Mouse (Mus musculus): Measurements from ENCODE around the gene Lrrc59. TPM values are rescaled to one million over a fixed set of nuclear protein-coding genes. Genes with fewer than 3 reads are reported as not detected.
A peak's percentile ranks its signal among the peaks of the same experiment; 100 is the strongest.
"Not testable (repeated sequence)": the region's sequence is repeated elsewhere in the genome, so short reads cannot be mapped to it uniquely, and the experiment has no call there.

Lrrc59 gene
- polyA plus RNA-seq, 1 experiment, result 171 TPM

DNA sequence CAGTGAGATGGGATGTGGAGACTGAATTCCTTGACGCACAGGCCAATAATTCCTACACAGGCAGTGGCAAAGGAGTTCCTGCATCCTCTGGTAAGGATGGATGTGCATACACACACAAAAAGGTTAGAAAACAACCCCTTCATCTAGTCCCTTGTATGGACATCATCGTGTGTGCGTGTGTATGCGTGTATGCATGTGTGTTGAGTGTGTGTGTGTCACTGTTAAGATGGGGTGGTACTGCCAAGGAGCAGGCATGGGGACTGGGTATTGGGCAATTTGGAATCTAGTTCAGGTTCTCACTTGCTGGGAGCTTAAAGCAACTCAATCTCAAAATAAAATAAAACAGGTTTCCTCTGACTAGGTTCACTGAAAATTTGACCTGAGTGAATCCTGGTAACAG lies 16.9 kb downstream of the Lrrc59 start:
- H3K27ac ChIP-seq (ENCODE audit: insufficient read depth, low read length), result no peak overlapping the region
- no peak overlapping the region for H3K9ac ChIP-seq (ENCODE audit: low read depth, poor library complexity, severe bottlenecking)
- H3K9me3 ChIP-seq (replicated peaks; ENCODE audit: control insufficient read depth, insufficient read depth, low read length, poor library complexity, severe bottlenecking), result no peaks in the 10 kb centered on the region
- no peaks in the 10 kb centered on the region for H3K4me1 ChIP-seq (ENCODE audit: control insufficient read depth, insufficient read depth, low read length)
- H3K36me3 ChIP-seq (ENCODE audit: control insufficient read depth, insufficient read depth, low read length, poor library complexity, severe bottlenecking), result peaks cover 40% of the 10 kb centered on the region
- H3K27me3 ChIP-seq (ENCODE audit: control insufficient read depth, insufficient read depth, low read length, poor library complexity, severe bottlenecking), result no peaks in the 10 kb centered on the region
- no peak for TF ChIP-seq CTCF (IDR thresholded peaks at IDR 0.05; ENCODE audit: low read depth, low read length)
- TF ChIP-seq EP300 (IDR thresholded peaks at IDR 0.05; ENCODE audit: insufficient read depth, low read depth, low read length), result no peak
- no peak for TF ChIP-seq POLR2A (IDR thresholded peaks at IDR 0.05; ENCODE audit: insufficient read depth, low read length)
- no peak overlapping the region for H3K4me3 ChIP-seq (ENCODE audit: low read depth, low read length)

DNA sequence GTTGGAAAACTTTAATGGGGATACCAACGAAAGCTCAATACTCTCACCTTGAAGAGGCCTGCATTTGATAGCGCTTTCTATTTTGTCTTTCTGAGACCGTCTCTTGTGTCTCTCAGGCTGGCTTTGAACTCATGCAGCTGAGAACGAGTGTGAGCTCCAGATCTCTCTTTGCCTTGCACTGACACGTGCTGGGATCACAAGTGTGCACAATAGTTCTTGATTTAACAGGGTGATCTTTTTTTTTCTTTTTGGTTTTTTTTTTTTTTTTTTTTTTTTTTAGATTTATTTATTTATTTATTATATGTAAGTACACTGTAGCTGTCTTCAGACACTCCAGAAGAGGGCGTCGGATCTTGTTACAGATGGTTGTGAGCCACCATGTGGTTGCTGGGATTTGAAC lies 21.7 kb downstream of the Lrrc59 start:
- H3K4me3 ChIP-seq (ENCODE audit: low read depth, low read length); H3K9me3 ChIP-seq (replicated peaks; ENCODE audit: control insufficient read depth, insufficient read depth, low read length, poor library complexity, severe bottlenecking); H3K27ac ChIP-seq (ENCODE audit: insufficient read depth, low read length); H3K27me3 ChIP-seq (ENCODE audit: control insufficient read depth, insufficient read depth, low read length, poor library complexity, severe bottlenecking); H3K4me1 ChIP-seq (ENCODE audit: control insufficient read depth, insufficient read depth, low read length); H3K9ac ChIP-seq (ENCODE audit: low read depth, poor library complexity, severe bottlenecking): not testable (repeated sequence)
- H3K36me3 ChIP-seq (ENCODE audit: control insufficient read depth, insufficient read depth, low read length, poor library complexity, severe bottlenecking), result peaks cover 16% of the 10 kb centered on the region; the same call in 1 of the 2 replicates

DNA sequence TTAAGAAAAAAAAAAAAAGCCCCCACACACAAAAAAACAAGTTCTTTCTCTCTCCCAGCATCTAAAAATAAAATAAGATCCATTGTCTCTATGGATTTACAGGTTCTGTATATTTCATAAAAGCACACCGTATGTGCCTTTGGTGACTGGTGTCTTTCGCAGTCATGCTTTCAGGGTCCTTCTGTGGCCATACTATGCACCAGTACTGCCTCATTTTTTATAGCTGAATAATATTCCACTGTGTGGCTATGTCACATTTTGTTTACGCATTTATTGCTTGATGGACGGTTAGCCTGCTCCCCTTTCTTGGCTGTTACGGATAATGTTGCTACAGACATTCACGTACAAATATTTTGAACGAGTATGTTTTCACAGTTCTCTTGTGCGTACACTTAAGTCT lies 23.4 kb downstream of the Lrrc59 start:
- Histone ChIP-seq H3K27me3 (ENCODE audit: control insufficient read depth, insufficient read depth, low read length, poor library complexity, severe bottlenecking) (no peaks in the 10 kb centered on the region), H3K4me1 (ENCODE audit: control insufficient read depth, insufficient read depth, low read length) (no peaks in the 10 kb centered on the region), H3K4me3 (ENCODE audit: low read depth, low read length) (peak overlapping the region; percentile 100), H3K9me3 (replicated peaks; ENCODE audit: control insufficient read depth, insufficient read depth, low read length, poor library complexity, severe bottlenecking) (no peaks in the 10 kb centered on the region), H3K9ac (ENCODE audit: low read depth, poor library complexity, severe bottlenecking) (peak overlapping the region; percentile 87), H3K27ac (ENCODE audit: insufficient read depth, low read length) (0 out of 2 replicates have a peak overlapping the region, but pooled peaks have one; percentile 91), H3K36me3 (ENCODE audit: control insufficient read depth, insufficient read depth, low read length, poor library complexity, severe bottlenecking) (peaks cover 10% of the 10 kb centered on the region; the same call in 1 of the 2 replicates)
- no peak for TF ChIP-seq EP300 (IDR thresholded peaks at IDR 0.05; ENCODE audit: insufficient read depth, low read depth, low read length)
- TF ChIP-seq CTCF (IDR thresholded peaks at IDR 0.05; ENCODE audit: low read depth, low read length), result no peak
- TF ChIP-seq POLR2A (IDR thresholded peaks at IDR 0.05; ENCODE audit: insufficient read depth, low read length), result no peak

DNA sequence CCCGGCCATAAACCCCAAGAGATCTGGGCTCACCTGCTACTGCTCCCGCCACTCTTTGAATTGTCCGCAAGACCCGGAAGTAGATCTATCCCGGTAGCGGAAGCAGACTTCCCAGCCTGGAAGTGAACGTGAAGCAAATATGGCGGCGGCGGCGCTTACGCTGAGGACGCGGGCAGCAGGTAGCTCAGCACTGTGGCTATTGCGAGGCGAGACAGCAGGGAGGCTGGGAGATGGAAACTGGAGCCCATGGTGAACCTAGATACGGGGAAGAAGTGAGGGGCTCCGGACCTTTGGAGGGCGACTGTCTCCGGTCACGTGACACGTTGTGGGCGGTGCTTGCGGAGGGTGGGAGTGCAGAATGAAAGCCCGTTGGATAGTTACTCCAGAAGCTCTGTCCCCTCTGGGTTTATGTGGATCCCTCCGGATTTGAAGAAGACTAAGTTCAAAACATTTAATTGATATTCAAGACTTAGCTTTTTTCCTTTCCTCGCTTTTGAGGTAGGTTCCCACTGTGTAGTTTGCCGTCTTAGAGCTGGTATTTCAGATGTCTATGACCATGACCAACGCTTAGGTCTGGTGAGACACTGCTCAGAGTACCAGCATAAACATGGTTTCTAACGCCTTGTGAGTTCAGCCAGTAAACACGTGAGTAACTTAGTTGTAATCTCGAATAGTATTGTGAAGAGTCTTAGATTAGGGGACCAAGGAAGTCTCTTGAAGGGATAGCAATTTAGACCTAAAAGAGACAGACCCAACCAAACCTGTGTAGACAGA lies 24.3 kb downstream of the Lrrc59 start, which contains the start of the genes Mrpl27 and Eme1:
Mrpl27 (plus strand) TSS at position 105 of the 774 bp plus-strand sequence.
Eme1 (minus strand) TSS at position 302 of the 774 bp plus-strand sequence.
- Histone ChIP-seq H3K36me3 (ENCODE audit: control insufficient read depth, insufficient read depth, low read length, poor library complexity, severe bottlenecking) (peaks cover 8% of the 10 kb centered on the region; the same call in 1 of the 2 replicates), H3K4me1 (ENCODE audit: control insufficient read depth, insufficient read depth, low read length) (no peaks in the 10 kb centered on the region), H3K9me3 (replicated peaks; ENCODE audit: control insufficient read depth, insufficient read depth, low read length, poor library complexity, severe bottlenecking) (no peaks in the 10 kb centered on the region), H3K9ac (ENCODE audit: low read depth, poor library complexity, severe bottlenecking) (peak within 1 kb of the TSS; percentile 87), H3K4me3 (ENCODE audit: low read depth, low read length) (peak within 1 kb of the TSS; percentile 100), H3K27me3 (ENCODE audit: control insufficient read depth, insufficient read depth, low read length, poor library complexity, severe bottlenecking) (no peaks in the 10 kb centered on the region), H3K27ac (ENCODE audit: insufficient read depth, low read length) (peak within 1 kb of the TSS; percentile 91)
- TF ChIP-seq CTCF (IDR thresholded peaks at IDR 0.05; ENCODE audit: low read depth, low read length), result no peak
- peak; percentile 36 for TF ChIP-seq POLR2A (IDR thresholded peaks at IDR 0.05; ENCODE audit: insufficient read depth, low read length)

DNA sequence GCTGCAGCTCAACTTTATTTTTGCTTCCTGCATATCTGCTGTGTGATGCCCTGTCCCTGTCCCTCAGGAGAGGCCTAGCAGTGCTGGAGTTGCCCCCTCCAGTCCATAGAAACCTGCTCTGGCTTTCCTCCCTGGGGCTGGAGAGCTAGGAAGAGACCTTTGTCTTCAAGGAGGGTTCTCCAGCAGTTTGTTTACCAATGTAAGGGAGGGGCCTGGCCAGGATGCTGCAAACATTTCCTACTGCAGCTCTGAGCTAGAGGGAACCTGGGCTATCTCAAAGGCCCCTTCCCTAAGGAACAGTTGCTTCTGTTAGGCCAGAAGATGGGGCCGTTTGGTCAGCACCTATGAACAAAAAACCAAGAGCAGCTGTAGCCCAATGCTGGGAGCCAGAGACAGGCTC lies 31.8 kb downstream of the Lrrc59 start:
- no peaks in the 10 kb centered on the region for H3K27me3 ChIP-seq (ENCODE audit: control insufficient read depth, insufficient read depth, low read length, poor library complexity, severe bottlenecking)
- TF ChIP-seq POLR2A (IDR thresholded peaks at IDR 0.05; ENCODE audit: insufficient read depth, low read length) (no peak), CTCF (IDR thresholded peaks at IDR 0.05; ENCODE audit: low read depth, low read length) (no peak), EP300 (IDR thresholded peaks at IDR 0.05; ENCODE audit: insufficient read depth, low read depth, low read length) (no peak)

DNA sequence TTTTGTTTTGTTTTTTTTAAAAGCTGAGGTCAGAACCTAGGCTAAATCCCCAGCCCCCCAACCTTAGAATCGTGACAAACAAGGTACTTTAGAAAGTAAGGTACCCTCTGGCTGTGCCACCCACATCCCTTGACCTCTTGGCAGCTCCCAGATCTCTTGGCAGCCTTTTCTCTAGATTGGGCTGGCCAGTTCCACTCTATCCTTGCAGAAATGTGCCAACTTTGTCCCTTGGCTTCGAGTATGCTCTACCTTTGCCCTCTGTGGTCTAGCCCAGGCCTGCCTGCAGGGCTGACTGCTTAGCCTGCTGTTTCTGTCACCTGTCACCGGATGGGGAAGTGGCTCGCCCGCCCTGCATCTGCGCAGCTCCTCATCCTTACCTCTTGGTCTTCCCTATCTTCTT lies 35.7 kb downstream of the Lrrc59 start:
- no peak overlapping the region for H3K27ac ChIP-seq (ENCODE audit: insufficient read depth, low read length)
- no peaks in the 10 kb centered on the region for H3K9me3 ChIP-seq (replicated peaks; ENCODE audit: control insufficient read depth, insufficient read depth, low read length, poor library complexity, severe bottlenecking)
- H3K27me3 ChIP-seq (ENCODE audit: control insufficient read depth, insufficient read depth, low read length, poor library complexity, severe bottlenecking), result no peaks in the 10 kb centered on the region
- H3K36me3 ChIP-seq (ENCODE audit: control insufficient read depth, insufficient read depth, low read length, poor library complexity, severe bottlenecking), result peaks cover 28% of the 10 kb centered on the region
- no peak for TF ChIP-seq CTCF (IDR thresholded peaks at IDR 0.05; ENCODE audit: low read depth, low read length)
- no peak for TF ChIP-seq EP300 (IDR thresholded peaks at IDR 0.05; ENCODE audit: insufficient read depth, low read depth, low read length)
- no peak for TF ChIP-seq POLR2A (IDR thresholded peaks at IDR 0.05; ENCODE audit: insufficient read depth, low read length)
- no peak overlapping the region for H3K9ac ChIP-seq (ENCODE audit: low read depth, poor library complexity, severe bottlenecking)
- H3K4me1 ChIP-seq (ENCODE audit: control insufficient read depth, insufficient read depth, low read length), result no peaks in the 10 kb centered on the region
- H3K4me3 ChIP-seq (ENCODE audit: low read depth, low read length), result no peak overlapping the region

More for the DNA sequence above, 31.8 kb downstream of the Lrrc59 start:
- Histone ChIP-seq H3K9me3 (replicated peaks; ENCODE audit: control insufficient read depth, insufficient read depth, low read length, poor library complexity, severe bottlenecking) (no peaks in the 10 kb centered on the region), H3K4me3 (ENCODE audit: low read depth, low read length) (no peak overlapping the region), H3K4me1 (ENCODE audit: control insufficient read depth, insufficient read depth, low read length) (no peaks in the 10 kb centered on the region), H3K36me3 (ENCODE audit: control insufficient read depth, insufficient read depth, low read length, poor library complexity, severe bottlenecking) (peaks cover 9% of the 10 kb centered on the region), H3K27ac (ENCODE audit: insufficient read depth, low read length) (no peak overlapping the region), H3K9ac (ENCODE audit: low read depth, poor library complexity, severe bottlenecking) (no peak overlapping the region)

All from ES-Bruce4 (cell line).